Mouse (Mus musculus) lung, embryonic 15.5 days (tissue): ENCODE data around the gene Adgrb2. TPM values are rescaled to one million over a fixed set of nuclear protein-coding genes. Genes with fewer than 3 reads are reported as not detected.

Experiments used
- ATAC-seq: fragments of 200-750 bp; cut with Nextera tagmentation; 2 replicates; pipeline ENCODE4 v1.8.0; 2017; ENCODE audit warnings: moderate number of reproducible peaks, borderline replicate concordance; ENCODE audit not compliant: low FRiP score, low TSS enrichment; ENCODE audit errors: extremely low read depth
- H3K27ac ChIP-seq: fragments of 300-500 bp; sonication (generic); 2 replicates; pipeline ENCODE4 v1.5.1; 2015; ENCODE audit warnings: moderate library complexity, mild to moderate bottlenecking, inconsistent platforms
- H3K27me3 ChIP-seq: fragments of 300-500 bp; sonication (generic); 2 replicates; pipeline ENCODE4 v1.6.1; 2015; ENCODE audit warnings: inconsistent platforms
- H3K36me3 ChIP-seq: fragments of 300-500 bp; sonication (generic); 2 replicates; pipeline ENCODE4 v1.6.1; 2015; ENCODE audit warnings: inconsistent platforms
- H3K4me1 ChIP-seq: fragments of 300-500 bp; sonication (generic); 2 replicates; pipeline ENCODE4 v1.6.1; 2015; ENCODE audit warnings: inconsistent platforms
- H3K4me2 ChIP-seq: fragments of 300-500 bp; sonication (generic); 2 replicates; pipeline ENCODE4 v1.6.1; 2015; ENCODE audit warnings: inconsistent platforms, mild to moderate bottlenecking, moderate library complexity
- H3K4me3 ChIP-seq: fragments of 300-500 bp; sonication (generic); 2 replicates; pipeline ENCODE4 v1.5.1; 2015; ENCODE audit warnings: mild to moderate bottlenecking, inconsistent platforms
- H3K9ac ChIP-seq: fragments of 300-500 bp; sonication (generic); 2 replicates; pipeline ENCODE4 v1.6.1; 2015; ENCODE audit warnings: inconsistent platforms
- H3K9me3 ChIP-seq: fragments of 300-500 bp; sonication (generic); 2 replicates; pipeline ENCODE4 v1.6.1; 2016; ENCODE audit warnings: inconsistent platforms
- WGBS: fragments of 180-500 bp; shearing (Covaris S2); methylation state at CpG from one replicate; pipeline ENCODE4 v1.1.7; 2015; 5-methylcytosine and 5-hydroxymethylcytosine counted together
- polyA plus RNA-seq: library from polyadenylated mRNA; unstranded; fragments of >200 nt; fragmentation: Nextera tagmentation; extraction: Ambion mirVana; gene quantifications from 2 replicates; pipeline ENCODE4 v1.2.1, GENCODE M21; 2015

Gene Adgrb2
- polyA plus RNA-seq, 1 experiment from 2014 or later: 1.6 TPM

- Histone ChIP-seq H3K36me3 (no peaks in the 10 kb centered on the region), H3K27me3 (peaks cover 28% of the 10 kb centered on the region), H3K4me3 (no peak overlapping the region), H3K27ac (no peak overlapping the region), H3K9ac (no peak overlapping the region), H3K4me1 (peaks cover 6% of the 10 kb centered on the region; the same call in 1 of the 2 replicates), H3K9me3 (no peaks in the 10 kb centered on the region), H3K4me2 (no peak overlapping the region)
- 70% methylated on average over 16 of the region's 16 CpGs for WGBS
- no peak for ATAC-seq
Observed at GRCm38 (mm10) chr4:129992720-129993119, 8.1 kb downstream of the Adgrb2 start.

- Histone ChIP-seq H3K27ac (no peak overlapping the region), H3K4me1 (peaks cover under 1% of the 10 kb centered on the region; the same call in 1 of the 2 replicates), H3K27me3 (peaks cover 25% of the 10 kb centered on the region), H3K9me3 (no peaks in the 10 kb centered on the region), H3K9ac (no peak overlapping the region), H3K4me3 (no peak overlapping the region), H3K36me3 (no peaks in the 10 kb centered on the region), H3K4me2 (no peak overlapping the region)
- no peak for ATAC-seq
- 88% methylated on average over 5 of the region's 5 CpGs for WGBS
Observed at GRCm38 (mm10) chr4:129993213-129993612, 8.5 kb downstream of the Adgrb2 start.

- H3K4me2 ChIP-seq: no peak overlapping the region
- H3K9me3 ChIP-seq: no peaks in the 10 kb centered on the region
- H3K4me3 ChIP-seq: no peak overlapping the region
- 82% methylated on average over 16 of the region's 16 CpGs for WGBS
- peaks cover 22% of the 10 kb centered on the region for H3K27me3 ChIP-seq
- no peaks in the 10 kb centered on the region for H3K36me3 ChIP-seq
- H3K9ac ChIP-seq: no peak overlapping the region
- no peaks in the 10 kb centered on the region for H3K4me1 ChIP-seq
- ATAC-seq: 0 out of 2 replicates have a peak, but pooled peaks have one; percentile 37
- H3K27ac ChIP-seq: no peak overlapping the region
Observed at GRCm38 (mm10) chr4:129993944-129994695, 9.4 kb downstream of the Adgrb2 start.

- Histone ChIP-seq H3K9me3 (no peaks in the 10 kb centered on the region), H3K4me2 (no peak overlapping the region), H3K27me3 (peaks cover 17% of the 10 kb centered on the region), H3K4me1 (no peaks in the 10 kb centered on the region), H3K36me3 (no peaks in the 10 kb centered on the region), H3K27ac (no peak overlapping the region), H3K9ac (no peak overlapping the region), H3K4me3 (no peak overlapping the region)
- 87% methylated on average over 5 of the region's 5 CpGs for WGBS
- ATAC-seq: no peak
Observed at GRCm38 (mm10) chr4:129994728-129995127, 10.1 kb downstream of the Adgrb2 start.

GRCm38 (mm10) chr4:129995255-129995654 is 10.6 kb downstream of the Adgrb2 start:
- Histone ChIP-seq H3K9me3 (no peaks in the 10 kb centered on the region), H3K36me3 (no peaks in the 10 kb centered on the region), H3K9ac (no peak overlapping the region), H3K4me1 (no peaks in the 10 kb centered on the region), H3K27me3 (peaks cover 13% of the 10 kb centered on the region; the same call in 1 of the 2 replicates), H3K4me3 (no peak overlapping the region), H3K4me2 (no peak overlapping the region), H3K27ac (no peak overlapping the region)
- WGBS: 79% methylated on average over 8 of the region's 8 CpGs
- no peak for ATAC-seq

- Histone ChIP-seq H3K27ac (no peak overlapping the region), H3K4me3 (no peak overlapping the region), H3K9me3 (no peaks in the 10 kb centered on the region), H3K4me2 (no peak overlapping the region), H3K4me1 (peaks cover 5% of the 10 kb centered on the region; the same call in 1 of the 2 replicates), H3K9ac (no peak overlapping the region), H3K36me3 (no peaks in the 10 kb centered on the region), H3K27me3 (peaks cover 13% of the 10 kb centered on the region; the same call in 1 of the 2 replicates)
- ATAC-seq: no peak
- 71% methylated on average over 4 of the region's 4 CpGs for WGBS
Observed at GRCm38 (mm10) chr4:129996015-129996414, 11.3 kb downstream of the Adgrb2 start.

GRCm38 (mm10) chr4:129998124-129998523 is 13.5 kb downstream of the Adgrb2 start:
- Histone ChIP-seq H3K4me2 (no peak overlapping the region), H3K9me3 (no peaks in the 10 kb centered on the region), H3K4me1 (peaks cover 19% of the 10 kb centered on the region), H3K36me3 (no peaks in the 10 kb centered on the region), H3K27ac (no peak overlapping the region), H3K4me3 (no peak overlapping the region), H3K9ac (no peak overlapping the region), H3K27me3 (peaks cover 13% of the 10 kb centered on the region; the same call in 1 of the 2 replicates)
- 50% methylated on average over 11 of the region's 11 CpGs for WGBS
- ATAC-seq: no peak

- peak overlapping the region; percentile 16; the same call in 1 of the 2 replicates for H3K4me2 ChIP-seq
- peak; percentile 44 for ATAC-seq
- WGBS: 12% methylated on average over 5 of the region's 5 CpGs
Observed at GRCm38 (mm10) chr4:130001710-130002109, 17.0 kb downstream of the Adgrb2 start.

GRCm38 (mm10) chr4:130002157-130002556 is 17.5 kb downstream of the Adgrb2 start:
- peaks cover 17% of the 10 kb centered on the region; the same call in 1 of the 2 replicates for H3K27me3 ChIP-seq
- no peak overlapping the region for H3K9ac ChIP-seq
- no peak overlapping the region for H3K4me3 ChIP-seq
- peaks cover 26% of the 10 kb centered on the region for H3K4me1 ChIP-seq
- H3K4me2 ChIP-seq: peak overlapping the region; percentile 16; the same call in 1 of the 2 replicates
- peak overlapping the region; percentile 78 for H3K27ac ChIP-seq
- peak; percentile 87 for ATAC-seq
- no peaks in the 10 kb centered on the region for H3K9me3 ChIP-seq
- no peaks in the 10 kb centered on the region for H3K36me3 ChIP-seq
- WGBS: 30% methylated on average over 10 of the region's 10 CpGs

More at GRCm38 (mm10) chr4:130001710-130002109, 17.0 kb downstream of the Adgrb2 start:
- peak overlapping the region; percentile 78 for H3K27ac ChIP-seq
- H3K4me1 ChIP-seq: peaks cover 23% of the 10 kb centered on the region
- H3K9me3 ChIP-seq: no peaks in the 10 kb centered on the region
- H3K27me3 ChIP-seq: peaks cover 12% of the 10 kb centered on the region; the same call in 1 of the 2 replicates
- H3K36me3 ChIP-seq: no peaks in the 10 kb centered on the region
- H3K4me3 ChIP-seq: no peak overlapping the region
- no peak overlapping the region for H3K9ac ChIP-seq

GRCm38 (mm10) chr4:130005593-130005992 is 20.9 kb downstream of the Adgrb2 start:
- peaks cover 30% of the 10 kb centered on the region; the same call in 1 of the 2 replicates for H3K27me3 ChIP-seq

GRCm38 (mm10) chr4:130006533-130006932 is 21.9 kb downstream of the Adgrb2 start:
- Histone ChIP-seq H3K9ac (no peak overlapping the region), H3K4me2 (peak overlapping the region; percentile 64), H3K36me3 (no peaks in the 10 kb centered on the region), H3K4me3 (peak overlapping the region; percentile 19), H3K9me3 (no peaks in the 10 kb centered on the region), H3K27me3 (peaks cover 30% of the 10 kb centered on the region; the same call in 1 of the 2 replicates), H3K27ac (no peak overlapping the region), H3K4me1 (peaks cover 15% of the 10 kb centered on the region)
- no peak for ATAC-seq
- WGBS: 14% methylated on average over 25 of the region's 25 CpGs

More at GRCm38 (mm10) chr4:130005593-130005992, 20.9 kb downstream of the Adgrb2 start:
- no peak overlapping the region for H3K4me3 ChIP-seq
- peaks cover 24% of the 10 kb centered on the region for H3K4me1 ChIP-seq
- H3K4me2 ChIP-seq: no peak overlapping the region
- H3K9ac ChIP-seq: no peak overlapping the region
- no peaks in the 10 kb centered on the region for H3K36me3 ChIP-seq
- no peak for ATAC-seq
- H3K27ac ChIP-seq: no peak overlapping the region
- 64% methylated on average over 9 of the region's 9 CpGs for whole genome bisulfite sequencing
- H3K9me3 ChIP-seq: no peaks in the 10 kb centered on the region

- 71% methylated on average over 14 of the region's 14 CpGs for WGBS
- no peak overlapping the region for H3K4me2 ChIP-seq
- H3K4me1 ChIP-seq: peaks cover 7% of the 10 kb centered on the region
- H3K27ac ChIP-seq: no peak overlapping the region
- no peaks in the 10 kb centered on the region for H3K36me3 ChIP-seq
- ATAC-seq: no peak
- no peaks in the 10 kb centered on the region for H3K9me3 ChIP-seq
- H3K27me3 ChIP-seq: peaks cover 30% of the 10 kb centered on the region; the same call in 1 of the 2 replicates
- no peak overlapping the region for H3K4me3 ChIP-seq
- no peak overlapping the region for H3K9ac ChIP-seq
Observed at GRCm38 (mm10) chr4:130009043-130009442, 24.4 kb downstream of the Adgrb2 start.
